Mouse (Mus musculus): Measurements from ENCODE around the gene Lyz2. TPM values are rescaled to one million over a fixed set of nuclear protein-coding genes. Genes with fewer than 3 reads are reported as not detected.

The Lyz2 gene
- total and polyA plus RNA-seq, 3 experiments = not detected

- Histone ChIP-seq H3K9ac (ENCODE audit: control insufficient read depth, low read depth, low read length, poor library complexity, severe bottlenecking) (no peak overlapping the region), H3K4me3 (ENCODE audit: control insufficient read depth in 1 of 2, insufficient read depth in 1 of 2, low read depth in 2 of 2, low read length in 2 of 2) (no peak overlapping the region), H3K36me3 (ENCODE audit: control insufficient read depth in 1 of 2, insufficient read depth in 2 of 2, low read length in 2 of 2) (peaks cover 0 to 19% of the 10 kb centered on the region in 2 experiments; a peak in 2 of 4 replicates), H3K79me2 (ENCODE audit: control insufficient read depth, insufficient read depth, low read length, poor library complexity) (no peaks in the 10 kb centered on the region), H3K27me3 (ENCODE audit: control insufficient read depth in 1 of 2, insufficient read depth in 2 of 2, low read length in 2 of 2) (peaks cover 0 to 1% of the 10 kb centered on the region in 2 experiments; a peak in 2 of 4 replicates), H3K27ac (ENCODE audit: control insufficient read depth, low read depth, low read length) (no peak overlapping the region), H3K9me3 (replicated peaks; ENCODE audit: insufficient read depth, low read length) (no peaks in the 10 kb centered on the region), H3K4me1 (ENCODE audit: control insufficient read depth in 1 of 2, insufficient read depth in 2 of 2, low read length in 2 of 2) (peaks cover 14 to 15% of the 10 kb centered on the region in 2 experiments; a peak in 3 of 4 replicates)
- TF ChIP-seq MYB (IDR thresholded peaks at IDR 0.05; ENCODE audit: low read depth, low read length) = no peak
- no peak for TF ChIP-seq TAL1 (IDR thresholded peaks at IDR 0.05; ENCODE audit: low read length)
- no peak for TF ChIP-seq NRF1 (IDR thresholded peaks at IDR 0.05; ENCODE audit: insufficient read depth, low read depth, low read length, poor library complexity, severe bottlenecking)
- TF ChIP-seq MYC (IDR thresholded peaks at IDR 0.05; ENCODE audit: low read depth, low read length) = no peak
- no peak for TF ChIP-seq NELFE (IDR thresholded peaks at IDR 0.05; ENCODE audit: low read depth, low read length)
- TF ChIP-seq EP300 (IDR thresholded peaks at IDR 0.05; ENCODE audit: low read depth in 1 of 2, low read length in 2 of 2) = no peak
- no peak for TF ChIP-seq SMC3 (IDR thresholded peaks at IDR 0.05; ENCODE audit: low read depth, low read length)
- no peak for TF ChIP-seq CHD1 (IDR thresholded peaks at IDR 0.05; ENCODE audit: low read depth, low read length)
- TF ChIP-seq E2F4 (IDR thresholded peaks at IDR 0.05; ENCODE audit: borderline replicate concordance, low read depth, low read length) = no peak
- TF ChIP-seq UBTF (IDR thresholded peaks at IDR 0.05; ENCODE audit: borderline replicate concordance, insufficient read depth, low read depth, low read length) = no peak
- no peak for TF ChIP-seq RCOR1 (IDR thresholded peaks at IDR 0.05; ENCODE audit: low read depth, low read length)
- TF ChIP-seq KAT2A (conservative IDR thresholded peaks at IDR 0.05; ENCODE audit: low read depth, low read length) = no peak
- TF ChIP-seq POLR2AphosphoS5 (IDR thresholded peaks at IDR 0.05; ENCODE audit: borderline replicate concordance, low read depth, low read length) = no peak
- TF ChIP-seq POLR2AphosphoS2 (IDR thresholded peaks at IDR 0.05; ENCODE audit: low read length) = no peak
- TF ChIP-seq USF1 (IDR thresholded peaks at IDR 0.05; ENCODE audit: low read depth, low read length) = no peak
- TF ChIP-seq MAX (IDR thresholded peaks at IDR 0.05; ENCODE audit: low read length) = no peak
- no peak for TF ChIP-seq ELF1 (IDR thresholded peaks at IDR 0.05; ENCODE audit: low read depth, low read length)
- no peak for TF ChIP-seq MEF2A (IDR thresholded peaks at IDR 0.05; ENCODE audit: extremely low read depth, insufficient replicate concordance, low read depth, low read length, poor library complexity, severe bottlenecking)
- no peak for DNase-seq (ENCODE audit: low read depth, low spot score)
Measured at GRCm38 (mm10) chr10:117304371-117304770, 22.2 kb upstream of the Lyz2 start.

GRCm38 (mm10) chr10:117301688-117302087 is 19.6 kb upstream of the Lyz2 start:
- TF ChIP-seq ZNF384 (IDR thresholded peaks at IDR 0.05; ENCODE audit: low read depth, low read length) (no peak), GATA1 (IDR thresholded peaks at IDR 0.05; ENCODE audit: low read depth, low read length) (peak; percentile 95), ETS1 (IDR thresholded peaks at IDR 0.05; ENCODE audit: low read depth, low read length) (peak; percentile 90), ZKSCAN1 (IDR thresholded peaks at IDR 0.05; ENCODE audit: low read depth, low read length) (no peak), CHD1 (IDR thresholded peaks at IDR 0.05; ENCODE audit: low read depth, low read length) (no peak), TAL1 (IDR thresholded peaks at IDR 0.05; ENCODE audit: low read length) (peak; percentile 78), RAD21 (IDR thresholded peaks at IDR 0.05; ENCODE audit: low read depth, low read length) (no peak), USF2 (IDR thresholded peaks at IDR 0.05; ENCODE audit: borderline replicate concordance in 1 of 2, insufficient read depth in 1 of 2, low read depth in 1 of 2, low read length in 2 of 2) (no peak), RCOR1 (IDR thresholded peaks at IDR 0.05; ENCODE audit: low read depth, low read length) (peak; percentile 70), EP300 (IDR thresholded peaks at IDR 0.05; ENCODE audit: low read depth in 1 of 2, low read length in 2 of 2) (peak; percentile 90 to 95), ELF1 (IDR thresholded peaks at IDR 0.05; ENCODE audit: low read depth, low read length) (no peak), KAT2A (conservative IDR thresholded peaks at IDR 0.05; ENCODE audit: low read depth, low read length) (no peak), SIN3A (IDR thresholded peaks at IDR 0.05; ENCODE audit: low read length) (0 out of 2 replicates have a peak, but pooled peaks have one; percentile 17), MEF2A (IDR thresholded peaks at IDR 0.05; ENCODE audit: extremely low read depth, insufficient replicate concordance, low read depth, low read length, poor library complexity, severe bottlenecking) (no peak), SMC3 (IDR thresholded peaks at IDR 0.05; ENCODE audit: low read depth, low read length) (no peak), TCF12 (IDR thresholded peaks at IDR 0.05; ENCODE audit: low read depth, low read length) (peak; percentile 91), POLR2A (IDR thresholded peaks at IDR 0.05; ENCODE audit: control insufficient read depth in 1 of 2, insufficient read depth in 1 of 2, low read depth in 1 of 2, low read length in 2 of 2, poor library complexity in 1 of 2) (no peak), NRF1 (IDR thresholded peaks at IDR 0.05; ENCODE audit: insufficient read depth, low read depth, low read length, poor library complexity, severe bottlenecking) (no peak), MAX (IDR thresholded peaks at IDR 0.05; ENCODE audit: low read length) (no peak)
- Histone ChIP-seq H3K4me1 (ENCODE audit: control insufficient read depth in 1 of 2, insufficient read depth in 2 of 2, low read length in 2 of 2) (peaks cover 13 to 15% of the 10 kb centered on the region in 2 experiments; a peak in 3 of 4 replicates), H3K27me3 (ENCODE audit: control insufficient read depth in 1 of 2, insufficient read depth in 2 of 2, low read length in 2 of 2) (peaks cover 0 to 1% of the 10 kb centered on the region in 2 experiments; a peak in 1 of 4 replicates), H3K9ac (ENCODE audit: control insufficient read depth, low read depth, low read length, poor library complexity, severe bottlenecking) (no peak overlapping the region), H3K79me2 (ENCODE audit: control insufficient read depth, insufficient read depth, low read length, poor library complexity) (no peaks in the 10 kb centered on the region), H3K27ac (ENCODE audit: control insufficient read depth, low read depth, low read length) (no peak overlapping the region), H3K4me3 (ENCODE audit: control insufficient read depth in 1 of 2, insufficient read depth in 1 of 2, low read depth in 2 of 2, low read length in 2 of 2) (no peak overlapping the region), H3K36me3 (ENCODE audit: control insufficient read depth in 1 of 2, insufficient read depth in 2 of 2, low read length in 2 of 2) (peaks cover 0 to 19% of the 10 kb centered on the region in 2 experiments; a peak in 2 of 4 replicates), H3K9me3 (replicated peaks; ENCODE audit: insufficient read depth, low read length) (no peaks in the 10 kb centered on the region)
- peak; percentile 69 for DNase-seq (ENCODE audit: low read depth, low spot score)
